Mouse (Mus musculus) c-Kit-positive CD71-negative TER-119-negative erythroid progenitor cells, embryonic 14.5 days (primary cell): ENCODE measurements at regions not wholly inside any gene's neighbourhood (a gene's known extent, or its start where the extent isn't known, plus 50 kb on each side); places are given as distances from the start of the nearest gene placed in this dataset.

Source experiments
- DNase-seq: peaks from one replicate; pipeline ENCODE4 v3.0.0-alpha.2; 2013; ENCODE audit warnings: low read depth

DNA sequence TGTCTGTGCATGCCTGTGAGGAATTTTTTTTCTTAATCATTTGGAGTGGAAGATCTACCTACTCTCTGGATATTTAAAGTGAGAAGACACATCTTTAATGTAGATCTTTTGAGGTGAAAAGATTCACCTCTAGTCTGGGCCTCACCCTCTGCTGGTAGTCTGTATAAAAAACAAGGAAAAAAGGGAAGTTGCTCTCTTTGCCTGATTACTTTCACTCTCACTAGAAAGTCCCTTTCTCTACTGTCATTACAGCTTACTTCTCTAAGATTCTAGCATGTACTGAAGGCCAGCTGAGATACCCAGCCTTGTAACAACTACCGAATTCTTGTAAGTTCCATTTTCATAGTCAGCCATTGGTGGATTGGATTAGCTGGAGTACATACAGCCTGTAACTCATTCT lies 3791.9 kb downstream of the 9330182O14Rik start:
- no peak for DNase-seq

- DNase-seq: no peak
Measured at GRCm38 (mm10) chr15:43933608-43934007, 3799.4 kb downstream of the 9330182O14Rik start.

DNA sequence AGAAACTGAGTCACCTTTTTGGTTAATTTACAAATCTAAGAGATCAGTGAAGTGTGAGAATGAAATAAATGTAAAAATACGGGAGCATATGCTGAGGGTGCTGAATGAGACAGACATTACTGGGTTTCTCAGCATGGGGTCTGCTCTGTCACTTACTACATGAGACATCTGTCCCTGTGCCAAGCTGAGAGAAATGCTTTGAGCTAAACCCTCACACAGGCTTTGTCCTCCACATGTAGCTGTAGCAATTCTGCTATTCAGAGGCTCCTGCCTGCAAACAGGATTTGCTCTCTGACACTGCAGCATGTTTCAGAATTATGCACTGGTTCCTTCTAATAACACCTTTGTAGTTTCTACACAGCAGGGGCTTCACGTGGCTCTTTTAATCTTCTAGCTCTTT lies 3806.3 kb downstream of the 9330182O14Rik start:
- DNase-seq: no peak

DNA sequence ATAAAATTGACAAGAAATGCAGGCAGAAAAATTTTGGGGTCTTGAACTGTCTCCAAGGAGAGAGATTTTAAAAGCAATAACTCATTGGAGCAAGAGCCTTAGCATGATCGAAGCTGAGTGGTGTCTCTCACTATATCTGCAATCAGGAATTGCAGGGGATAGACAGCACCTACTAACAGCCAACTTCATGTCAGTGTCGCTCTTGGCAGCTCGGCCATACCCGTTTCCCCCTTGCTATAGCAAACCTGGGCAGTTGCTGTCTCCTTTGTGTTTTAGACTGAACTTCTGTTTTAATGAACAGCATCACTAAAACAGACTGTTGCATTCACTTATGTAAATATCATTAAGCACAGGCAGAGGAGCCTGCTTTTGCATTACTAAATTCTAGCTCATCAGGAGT lies 3806.7 kb downstream of the 9330182O14Rik start:
- DNase-seq: no peak

DNA sequence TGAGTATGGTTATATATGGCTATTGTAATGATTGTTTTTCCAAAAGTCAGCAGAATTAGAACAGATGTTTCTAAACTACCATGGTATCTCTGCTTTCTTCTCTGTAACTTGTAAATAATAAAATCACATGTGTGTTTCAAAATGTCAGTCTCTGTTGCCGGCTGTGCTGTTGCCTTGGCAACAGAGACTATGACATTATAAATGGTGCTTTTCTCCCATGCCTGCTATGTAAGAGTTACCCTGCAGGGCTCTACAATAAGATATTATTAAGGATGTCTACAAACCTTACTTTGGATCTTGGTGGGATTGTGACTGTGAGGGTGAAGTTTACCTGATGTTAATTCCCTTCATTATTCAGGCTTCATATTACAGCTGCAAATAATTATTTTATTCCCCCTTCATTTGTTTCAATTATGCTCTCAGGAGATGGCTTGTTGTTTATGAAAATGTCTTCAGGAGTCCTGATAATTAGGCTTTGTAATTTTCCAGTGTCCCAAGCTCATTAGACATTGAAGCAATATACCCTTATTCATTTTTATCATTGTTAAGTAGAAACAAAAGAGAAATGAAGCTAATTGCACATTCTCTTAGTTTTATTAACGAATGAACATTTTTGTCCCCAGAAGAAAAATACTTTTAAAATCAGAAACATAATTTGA lies 3808.0 kb downstream of the 9330182O14Rik start:
- DNase-seq: no peak

DNA sequence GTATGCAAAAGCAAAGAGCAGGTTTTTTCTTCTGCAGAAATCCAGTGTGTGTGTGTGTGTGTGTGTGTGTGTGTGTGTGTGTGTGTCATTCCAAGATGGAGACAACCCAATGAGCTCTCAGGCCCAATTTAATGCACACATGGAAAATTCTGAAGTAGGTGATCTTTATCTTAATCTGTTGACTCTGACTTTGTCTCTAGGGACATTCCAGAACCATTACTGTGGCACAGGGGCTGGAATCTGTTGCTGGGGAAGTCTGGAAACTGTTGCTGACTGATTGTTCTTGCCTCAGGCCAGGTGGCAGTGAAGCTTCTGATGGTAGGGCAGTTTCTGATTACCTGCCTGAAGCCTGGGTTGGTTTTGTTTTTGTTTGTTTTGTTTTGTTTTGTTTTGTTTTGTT lies 3850.8 kb downstream of the 9330182O14Rik start:
- DNase-seq: no peak

GRCm38 (mm10) chr15:43991229-43991628 lies 3857.1 kb downstream of the 9330182O14Rik start:
- peak; percentile 8 for DNase-seq

- DNase-seq: no peak
Measured at GRCm38 (mm10) chr15:43992936-43993335, 3858.8 kb downstream of the 9330182O14Rik start.

GRCm38 (mm10) chr15:44026468-44027028 lies 3892.4 kb downstream of the 9330182O14Rik start:
- no peak for DNase-seq

- DNase-seq: no peak
Measured at GRCm38 (mm10) chr15:44035900-44036299, 3901.7 kb downstream of the 9330182O14Rik start.

- DNase-seq: no peak
Measured at GRCm38 (mm10) chr15:44037893-44038292, 3903.7 kb downstream of the 9330182O14Rik start.

DNA sequence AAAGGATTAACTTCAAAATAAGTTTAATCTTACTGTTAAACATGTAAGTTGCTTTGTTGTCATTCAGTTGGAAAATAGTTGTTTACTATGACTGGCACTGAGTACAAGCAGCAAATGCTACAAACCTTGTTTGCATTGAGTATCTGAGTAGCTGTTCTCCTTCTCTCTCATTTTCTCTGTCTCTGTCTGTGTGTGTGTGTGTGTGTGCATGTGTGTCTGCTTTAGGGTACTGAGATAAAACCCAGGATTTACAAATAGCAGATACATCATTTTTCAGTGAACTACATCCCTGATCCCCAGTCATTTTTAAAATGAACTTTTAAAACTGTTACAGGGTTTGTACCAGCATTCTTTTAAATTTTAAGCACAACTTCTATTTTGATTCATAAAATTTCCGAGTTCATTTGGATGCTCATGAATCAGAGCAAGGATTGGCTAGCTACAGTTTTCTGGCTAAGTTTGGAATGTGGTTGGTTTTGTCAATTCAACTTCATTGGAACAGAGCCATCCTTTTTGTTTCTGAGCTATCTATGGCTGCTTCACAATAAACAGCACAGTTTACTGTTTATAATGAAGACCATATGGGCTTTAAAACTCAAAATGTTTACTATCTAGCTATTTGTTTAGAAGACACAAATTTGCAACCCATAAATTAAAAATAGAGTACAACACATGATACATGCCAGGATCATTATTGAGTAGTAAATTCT lies 3916.6 kb downstream of the 9330182O14Rik start:
- DNase-seq: no peak

- DNase-seq: no peak
Measured at GRCm38 (mm10) chr15:44064855-44065254, 3930.7 kb downstream of the 9330182O14Rik start.

- DNase-seq: no peak
Measured at GRCm38 (mm10) chr15:44083680-44084079, 3949.5 kb downstream of the 9330182O14Rik start.

DNA sequence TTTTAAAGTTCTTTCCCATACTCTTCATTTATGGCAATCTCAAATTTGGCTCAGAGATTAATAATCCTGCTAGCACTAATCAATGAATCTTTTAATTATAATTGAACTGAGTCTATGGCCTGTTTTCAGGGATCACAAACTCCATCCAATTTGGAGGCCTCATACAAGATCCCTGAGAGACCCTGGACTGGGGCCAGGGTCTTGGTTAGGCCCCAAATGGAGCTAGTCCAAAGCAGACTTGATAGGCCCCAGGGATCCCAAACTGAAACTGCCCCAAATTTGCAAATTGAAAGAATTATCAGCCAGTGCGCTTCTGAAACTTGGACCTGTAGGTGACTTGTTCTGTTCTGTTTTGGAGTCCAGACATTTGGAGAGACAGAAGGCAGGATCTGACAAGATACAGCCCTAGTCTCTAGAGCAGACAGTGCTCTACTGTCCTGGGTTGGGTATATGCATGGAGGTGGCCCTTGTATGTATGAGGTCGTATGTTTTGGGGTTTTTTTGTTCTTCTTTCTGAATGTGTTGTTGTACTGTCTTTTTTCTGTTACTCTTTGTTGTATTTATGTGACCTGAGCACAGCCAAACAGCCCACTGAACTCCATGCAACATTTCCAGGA lies 3978.3 kb downstream of the 9330182O14Rik start:
- no peak for DNase-seq

- DNase-seq: no peak
Measured at GRCm38 (mm10) chr15:44134213-44134612, 4000.0 kb downstream of the 9330182O14Rik start.
